Mouse (Mus musculus) ES-E14 (cell line): ENCODE results near the gene Gm45623. TPM values are rescaled to one million over a fixed set of nuclear protein-coding genes. Genes with fewer than 3 reads are reported as not detected.

Experiments
- DNase-seq: peaks from one replicate; pipeline ENCODE4 v3.0.0-alpha.2; 2013; ENCODE audit warnings: low read depth, low spot score
- H3K27ac ChIP-seq: 2 replicates; pipeline ENCODE4 v1.5.1; 2012; ENCODE audit warnings: low read depth, mild to moderate bottlenecking, low read length, moderate library complexity, mixed read lengths; ENCODE audit not compliant: poor library complexity, insufficient read depth, severe bottlenecking
- H3K36me3 ChIP-seq: 2 replicates; pipeline ENCODE4 v1.6.1; 2012; ENCODE audit warnings: mild to moderate bottlenecking, low read length, moderate library complexity, mixed read lengths; ENCODE audit not compliant: control insufficient read depth, poor library complexity, insufficient read depth, severe bottlenecking
- H3K4me1 ChIP-seq, 2 experiments: fragments of 150-350 bp in 1 of 2; sonication (generic) in 1 of 2; 2 replicates each; pipeline ENCODE4 v1.6.1; 2012; ENCODE audit warnings: low read length in 2 of 2, mild to moderate bottlenecking in 1 of 2, mixed read lengths in 1 of 2; ENCODE audit not compliant: control insufficient read depth in 2 of 2, insufficient read depth in 2 of 2, poor library complexity in 1 of 2
- H3K4me3 ChIP-seq, 2 experiments: fragments of 150-350 bp in 1 of 2; sonication (generic) in 1 of 2; 2 replicates each; pipeline ENCODE4 v1.5.1; 2012; ENCODE audit warnings: low read length in 2 of 2, low read depth in 1 of 2, mild to moderate bottlenecking in 1 of 2, mixed read lengths in 1 of 2; ENCODE audit not compliant: insufficient read depth in 1 of 2, poor library complexity in 1 of 2, severe bottlenecking in 1 of 2
- H3K9ac ChIP-seq: 2 replicates; pipeline ENCODE4 v1.6.1; 2012; ENCODE audit warnings: low read depth, mild to moderate bottlenecking, low read length, mixed read lengths; ENCODE audit not compliant: poor library complexity, insufficient read depth, severe bottlenecking
- H3K9me3 ChIP-seq: fragments of 150-350 bp; sonication (generic); 2 replicates; pipeline ENCODE4 v1.6.1; 2012; ENCODE audit warnings: low read depth, mild to moderate bottlenecking, low read length; ENCODE audit not compliant: control insufficient read depth, insufficient read depth
- CHD2 ChIP-seq: IDR thresholded peaks from 2 replicates; pipeline ENCODE4 v1.6.1; 2014; ENCODE audit warnings: mild to moderate bottlenecking, low read depth, low read length, inconsistent platforms
- HCFC1 ChIP-seq: IDR thresholded peaks from 2 replicates; pipeline ENCODE4 v1.6.1; 2012; ENCODE audit warnings: low read length, inconsistent platforms, borderline replicate concordance; ENCODE audit not compliant: insufficient read depth
- MAFK ChIP-seq: IDR thresholded peaks from 2 replicates; pipeline ENCODE4 v1.6.1; 2014; ENCODE audit warnings: mild to moderate bottlenecking, low read depth, low read length, inconsistent platforms; ENCODE audit not compliant: insufficient read depth
- ZC3H11A ChIP-seq: IDR thresholded peaks from 2 replicates; pipeline ENCODE4 v1.6.1; 2012; ENCODE audit warnings: low read depth, mild to moderate bottlenecking, inconsistent platforms, low read length, borderline replicate concordance
- ZNF384 ChIP-seq: IDR thresholded peaks from 2 replicates; pipeline ENCODE4 v1.6.1; 2012; ENCODE audit warnings: low read depth, low read length, inconsistent platforms
- in situ Hi-C, 2 experiments: fragments of 600-800 bp; cut with MboI; formaldehyde crosslinking; loops; one replicate each; pipeline ENCODE4 v1.15.1; 2025; ENCODE audit warnings: low sequenced_read_pairs in 2 of 2, inconsistent platforms in 1 of 2; ENCODE audit not compliant: unreplicated experiment in 2 of 2
- total RNA-seq: library from RNA; depleted of rRNA; stranded (reverse); fragments of 300-350 nt; gene quantifications from 2 replicates; pipeline ENCODE4 v1.2.3, GENCODE M21; 2012

The Gm45623 gene
- total RNA-seq, 1 experiment = not detected

DNA sequence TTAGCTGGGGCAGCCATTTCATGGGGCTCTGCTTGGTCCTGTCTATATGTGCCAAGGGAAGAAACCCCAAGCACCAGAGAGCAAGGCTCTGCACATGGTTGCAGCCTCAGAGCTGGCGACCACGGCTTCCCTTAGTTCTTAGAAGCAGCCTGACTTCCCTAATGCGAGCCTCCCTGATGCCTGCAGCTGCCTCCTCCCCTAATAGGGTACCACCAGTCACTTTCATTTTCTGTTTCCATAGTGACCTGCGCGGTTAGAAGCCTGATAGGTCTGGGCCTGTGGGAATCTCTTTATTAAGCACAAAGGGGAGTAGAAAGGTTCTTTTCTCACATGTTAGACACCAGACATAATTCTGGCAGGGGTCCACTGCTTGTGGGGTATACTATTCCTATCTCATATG is 20.7 kb upstream of the Gm45623 start:
- DNase-seq = no peak
- no peak overlapping the region for H3K27ac ChIP-seq
- no peak overlapping the region for H3K9ac ChIP-seq

DNA sequence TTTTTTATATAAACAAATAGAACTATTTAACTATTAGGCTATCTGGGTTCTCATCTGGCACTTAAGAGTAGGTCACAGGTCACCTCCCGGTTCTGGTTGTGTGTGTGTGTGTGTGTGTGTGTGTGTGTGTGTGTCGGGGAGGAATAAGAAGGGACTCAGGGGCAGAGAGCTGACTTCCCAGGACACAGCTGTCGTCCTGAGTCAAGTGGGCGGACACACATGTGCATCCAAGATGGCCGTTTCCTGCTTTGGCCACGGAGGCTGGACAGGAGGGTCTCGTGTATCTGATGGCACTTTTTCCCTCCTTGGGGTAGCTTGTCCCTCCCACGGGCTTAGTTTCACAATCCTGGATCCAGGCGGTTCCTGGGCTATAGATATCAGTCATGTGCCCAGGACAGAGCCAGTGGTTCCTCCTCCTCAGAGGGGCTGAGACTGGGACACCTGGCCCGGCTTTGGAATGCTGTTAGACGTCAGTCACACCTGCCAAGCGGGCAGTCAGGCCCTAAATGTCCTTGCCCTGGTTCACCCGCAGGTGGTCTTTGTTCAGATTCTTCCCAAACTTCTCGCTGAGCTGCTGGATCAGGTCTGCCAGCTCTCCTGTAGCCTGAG is 19.7 kb upstream of the Gm45623 start:
- Histone ChIP-seq H3K36me3 (no peaks in the 10 kb centered on the region), H3K4me3 (no peak overlapping the region), H3K9ac (no peak overlapping the region), H3K9me3 (no peaks in the 10 kb centered on the region), H3K4me1 (no peaks in the 10 kb centered on the region), H3K27ac (no peak overlapping the region)
- no peak for TF ChIP-seq ZNF384
- no peak for TF ChIP-seq ZC3H11A
- no peak for TF ChIP-seq MAFK
- TF ChIP-seq CHD2 = no peak
- TF ChIP-seq HCFC1 = no peak
- in situ Hi-C loops = no loop called here
- DNase-seq = no peak

More for the DNA sequence above, 20.7 kb upstream of the Gm45623 start:
- Histone ChIP-seq H3K36me3 (no peaks in the 10 kb centered on the region), H3K4me3 (no peak overlapping the region), H3K9me3 (no peaks in the 10 kb centered on the region), H3K4me1 (no peaks in the 10 kb centered on the region)
- in situ Hi-C loops = no loop called here
- TF ChIP-seq MAFK (no peak), ZC3H11A (no peak), HCFC1 (no peak), ZNF384 (no peak), CHD2 (no peak)

DNA sequence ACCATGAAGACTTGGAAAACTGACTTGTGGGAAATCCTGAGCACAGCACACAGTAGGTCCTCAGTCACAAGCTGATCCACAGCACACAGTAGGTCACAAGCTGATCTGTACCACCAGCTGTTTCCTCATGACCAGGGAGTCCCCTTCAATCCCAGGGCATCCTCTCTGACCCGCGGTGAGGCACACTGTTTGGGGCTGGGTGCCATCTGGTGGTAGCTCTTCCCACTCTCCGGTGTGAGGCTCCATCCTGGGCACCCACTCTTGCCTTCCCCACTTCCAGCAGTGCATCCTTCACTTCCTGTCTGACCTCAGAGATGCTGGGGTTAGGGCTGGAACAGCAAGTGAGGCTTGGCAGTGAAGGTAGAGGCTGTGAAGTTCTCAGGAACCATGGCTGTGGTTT is 19.0 kb upstream of the Gm45623 start:
- no peak overlapping the region for H3K4me3 ChIP-seq
- TF ChIP-seq HCFC1 = no peak
- TF ChIP-seq CHD2 = no peak
- TF ChIP-seq ZNF384 = no peak
- TF ChIP-seq MAFK = no peak
- no peak for TF ChIP-seq ZC3H11A
- H3K4me1 ChIP-seq = no peaks in the 10 kb centered on the region

DNA sequence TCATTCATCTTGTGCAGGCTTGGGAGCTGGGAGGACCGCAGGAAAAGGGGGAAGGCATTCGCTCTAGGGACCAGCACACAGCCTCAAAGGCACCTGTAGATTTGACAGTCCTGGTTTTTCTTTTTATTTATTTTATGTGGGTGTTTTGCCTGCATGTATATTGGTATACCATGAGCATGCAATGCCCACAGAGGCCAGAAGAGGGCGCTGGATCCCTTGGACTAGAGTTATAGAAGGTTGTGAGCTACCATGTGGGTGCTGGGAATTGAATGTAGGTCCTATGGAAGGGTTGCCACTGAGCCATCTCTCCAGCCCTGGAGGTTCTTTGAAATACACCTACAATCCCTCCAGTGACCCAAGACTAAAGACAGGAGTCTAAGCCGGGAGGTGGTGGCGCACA is 17.2 kb upstream of the Gm45623 start:
- H3K9ac ChIP-seq = no peak overlapping the region
- DNase-seq = no peak
- H3K4me3 ChIP-seq = no peak overlapping the region
- TF ChIP-seq MAFK (no peak), ZNF384 (no peak), CHD2 (no peak), ZC3H11A (no peak), HCFC1 (no peak)
- no peak overlapping the region for H3K27ac ChIP-seq
- in situ Hi-C loops = no loop called here
- H3K4me1 ChIP-seq = 0 out of 4 replicates have a peak, but pooled peaks cover 0 to 1% of the 10 kb centered on the region in 2 experiments
- H3K36me3 ChIP-seq = no peaks in the 10 kb centered on the region
- H3K9me3 ChIP-seq = no peaks in the 10 kb centered on the region

More for the DNA sequence above, 19.0 kb upstream of the Gm45623 start:
- H3K27ac ChIP-seq = no peak overlapping the region
- no peaks in the 10 kb centered on the region for H3K36me3 ChIP-seq
- no peaks in the 10 kb centered on the region for H3K9me3 ChIP-seq
- no peak for DNase-seq
- no peak overlapping the region for H3K9ac ChIP-seq
- in situ Hi-C loops = no loop called here

DNA sequence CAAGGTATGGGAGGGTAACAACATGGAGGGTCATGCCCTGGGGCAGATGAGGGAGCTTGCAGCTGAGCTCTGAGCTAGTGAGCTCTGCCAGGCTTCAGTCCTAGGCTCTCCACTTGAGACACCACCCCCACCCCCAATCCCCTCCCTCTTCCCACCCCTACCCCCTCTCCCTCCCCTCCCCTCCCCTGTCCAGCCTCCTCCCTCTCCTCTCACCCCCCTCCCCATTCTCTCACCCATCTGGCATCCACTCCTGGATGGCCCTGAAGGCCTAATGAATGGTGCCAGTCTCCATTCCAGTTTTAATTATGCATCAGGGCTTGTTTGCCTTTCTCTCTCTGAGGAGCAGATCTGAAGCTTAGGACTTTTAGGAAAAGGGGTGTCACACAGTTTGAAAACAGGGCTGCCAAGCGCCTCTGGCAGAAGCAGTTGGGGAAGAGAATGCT is 16.5 kb upstream of the Gm45623 start:
- Histone ChIP-seq H3K9me3 (no peaks in the 10 kb centered on the region), H3K9ac (no peak overlapping the region), H3K4me3 (no peak overlapping the region), H3K4me1 (0 out of 4 replicates have a peak, but pooled peaks cover 0 to 2% of the 10 kb centered on the region in 2 experiments), H3K27ac (no peak overlapping the region), H3K36me3 (no peaks in the 10 kb centered on the region)
- in situ Hi-C loops = no loop called here
- no peak for DNase-seq
- no peak for TF ChIP-seq MAFK
- no peak for TF ChIP-seq HCFC1
